Mouse (Mus musculus) midbrain, postnatal 0 days (tissue): ENCODE data around the gene Tdpoz5. TPM values are rescaled to one million over a fixed set of nuclear protein-coding genes. Genes with fewer than 3 reads are reported as not detected.
"Not testable (repeated sequence)": the region's sequence is repeated elsewhere in the genome, so short reads cannot be mapped to it uniquely, and the experiment has no call there.

ENCODE experiments used
- ATAC-seq: fragments of 200-750 bp; cut with Nextera tagmentation; 2 replicates; pipeline ENCODE4 v1.8.0; 2017; ENCODE audit warnings: moderate number of reproducible peaks, mild to moderate bottlenecking, moderate TSS enrichment, moderate library complexity; ENCODE audit not compliant: low FRiP score
- DNase-seq: peaks from one replicate; pipeline ENCODE4 v3.0.0-alpha.2; 2015; ENCODE audit warnings: low spot score
- H3K27ac ChIP-seq: fragments of 300-500 bp; sonication (generic); 2 replicates; pipeline ENCODE4 v1.5.1; 2014; ENCODE audit warnings: low read depth, mild to moderate bottlenecking, low read length, mixed read lengths
- H3K27me3 ChIP-seq: fragments of 300-500 bp; sonication (generic); 2 replicates; pipeline ENCODE4 v1.6.1; 2014; ENCODE audit warnings: low read length, control low read depth, mixed read lengths; ENCODE audit not compliant: insufficient read depth
- H3K36me3 ChIP-seq: fragments of 300-500 bp; sonication (generic); 2 replicates; pipeline ENCODE4 v1.6.1; 2014; ENCODE audit warnings: low read length, control low read depth, mixed read lengths; ENCODE audit not compliant: insufficient read depth
- H3K4me1 ChIP-seq: fragments of 300-500 bp; sonication (generic); 2 replicates; pipeline ENCODE4 v1.6.1; 2014; ENCODE audit warnings: mild to moderate bottlenecking, control low read depth, antibody characterized with exemption, low read length, mixed read lengths; ENCODE audit not compliant: insufficient read depth
- H3K4me2 ChIP-seq: fragments of 300-500 bp; sonication (generic); 2 replicates; pipeline ENCODE4 v1.6.1; 2014; ENCODE audit warnings: low read depth, mild to moderate bottlenecking, low read length, mixed read lengths; ENCODE audit not compliant: poor library complexity, severe bottlenecking
- H3K4me3 ChIP-seq: fragments of 300-500 bp; sonication (generic); 2 replicates; pipeline ENCODE4 v1.5.1; 2014; ENCODE audit warnings: low read depth, mild to moderate bottlenecking, low read length, moderate library complexity
- H3K9ac ChIP-seq: fragments of 300-500 bp; sonication (generic); replicated peaks from 2 replicates; pipeline ENCODE4 v1.6.1; 2014; ENCODE audit warnings: mild to moderate bottlenecking, low read length, moderate library complexity, mixed read lengths; ENCODE audit not compliant: poor library complexity, severe bottlenecking
- H3K9me3 ChIP-seq: fragments of 300-500 bp; sonication (generic); 2 replicates; pipeline ENCODE4 v1.6.1; 2016; ENCODE audit warnings: low read length, control low read depth
- WGBS: fragments of 180-500 bp; shearing (Covaris S2); extraction: QIAGEN DNeasy Blood & Tissue Kit; methylation state at CpG from one replicate; pipeline ENCODE4 v1.1.7; 2014; 5-methylcytosine and 5-hydroxymethylcytosine counted together
- polyA plus RNA-seq: library from polyadenylated mRNA; unstranded; fragments of >200 nt; fragmentation: Nextera tagmentation; extraction: Ambion mirVana; gene quantifications from 2 replicates; pipeline ENCODE4 v1.2.1, GENCODE M21; 2015
- total RNA-seq: library from RNA; depleted of rRNA; stranded (reverse); fragments of >200 nt; gene quantifications from 2 replicates; pipeline ENCODE4 v1.2.3, GENCODE M21; 2014; rRNA removed

Tdpoz5 gene
- total RNA-seq = not detected in 2 replicates
- not detected in 2 replicates for polyA plus RNA-seq

GRCm38 (mm10) chr3:93961214-93961613 lies at the start of gene Tdpoz5:
TSS of gene Tdpoz5 (minus strand) at chr3:93961314.
- not testable (repeated sequence) for H3K36me3 ChIP-seq, H3K4me1 ChIP-seq, ATAC-seq, DNase-seq, H3K9me3 ChIP-seq, H3K27me3 ChIP-seq, H3K4me3 ChIP-seq, H3K4me2 ChIP-seq, H3K27ac ChIP-seq, H3K9ac ChIP-seq
- WGBS = 80% methylated on average over 1 of the region's 4 CpGs

- not testable (repeated sequence) for ATAC-seq, H3K36me3 ChIP-seq, H3K9ac ChIP-seq, H3K27ac ChIP-seq, H3K4me2 ChIP-seq, H3K4me3 ChIP-seq, H3K4me1 ChIP-seq, H3K9me3 ChIP-seq, H3K27me3 ChIP-seq, DNase-seq
- 88% methylated on average over 6 of the region's 6 CpGs for WGBS
Measured at GRCm38 (mm10) chr3:93968938-93969337, 7.8 kb upstream of the Tdpoz5 start.

- DNase-seq, H3K4me1 ChIP-seq, ATAC-seq, H3K4me2 ChIP-seq, H3K27ac ChIP-seq, H3K4me3 ChIP-seq, H3K36me3 ChIP-seq, H3K9me3 ChIP-seq, H3K9ac ChIP-seq, H3K27me3 ChIP-seq: not testable (repeated sequence)
- WGBS = 76% methylated on average over 3 of the region's 4 CpGs
Measured at GRCm38 (mm10) chr3:93943443-93943842, 17.7 kb downstream of the Tdpoz5 start, which contains the start of gene Gm9117. TSS of gene Gm9117 (minus strand) at chr3:93943543.

- H3K4me3 ChIP-seq, H3K9me3 ChIP-seq, H3K9ac ChIP-seq, ATAC-seq, H3K4me1 ChIP-seq, DNase-seq, H3K36me3 ChIP-seq, H3K27me3 ChIP-seq, H3K27ac ChIP-seq, H3K4me2 ChIP-seq: not testable (repeated sequence)
- no CpG with 5 or more reads among the region's 3 CpGs for WGBS
Measured at GRCm38 (mm10) chr3:93938386-93938785, 22.7 kb downstream of the Tdpoz5 start.

Other genes starting within 250 kb of the Tdpoz5 start
- not detected in 2 replicates for gene Gm5773, start 188.3 kb downstream of the Tdpoz5 start, total RNA-seq
- not detected in 2 replicates for gene Gm5773, start 188.3 kb downstream of the Tdpoz5 start, polyA plus RNA-seq
- gene Tdpoz4, start 164.9 kb downstream of the Tdpoz5 start, total RNA-seq = not detected in 2 replicates
- not detected in 2 replicates for gene Tdpoz4, start 164.9 kb downstream of the Tdpoz5 start, polyA plus RNA-seq
- gene Tdpoz3, start 135.3 kb downstream of the Tdpoz5 start, total RNA-seq = not detected in 2 replicates
- gene Tdpoz3, start 135.3 kb downstream of the Tdpoz5 start, polyA plus RNA-seq = not detected in 2 replicates
- gene Gm9117, start 17.8 kb downstream of the Tdpoz5 start, total RNA-seq = not detected in 2 replicates
- not detected in 2 replicates for gene Gm9117, start 17.8 kb downstream of the Tdpoz5 start, polyA plus RNA-seq
- not detected in 2 replicates for gene Gm9125, start 93.6 kb upstream of the Tdpoz5 start, total RNA-seq
- gene Gm9125, start 93.6 kb upstream of the Tdpoz5 start, polyA plus RNA-seq = not detected in 2 replicates
- not detected in 2 replicates for gene Gm10697, start 111.3 kb upstream of the Tdpoz5 start, total RNA-seq
- not detected in 2 replicates for gene Gm10697, start 111.3 kb upstream of the Tdpoz5 start, polyA plus RNA-seq
- not detected in 2 replicates for gene Gm10696, start 216.9 kb upstream of the Tdpoz5 start, total RNA-seq
- gene Gm10696, start 216.9 kb upstream of the Tdpoz5 start, polyA plus RNA-seq = not detected in 2 replicates
- gene Gm5286, start 235.4 kb upstream of the Tdpoz5 start, total RNA-seq = not detected in 2 replicates
- gene Gm5286, start 235.4 kb upstream of the Tdpoz5 start, polyA plus RNA-seq = not detected in 2 replicates